In genomic region chr4:28814476-28814815, GRCm38 (mm10) we compare ENCODE assay signal across 8 mouse cellular contexts. TPM values are rescaled to one million over a fixed set of nuclear protein-coding genes. Genes with fewer than 3 reads are reported as not detected.
DNase-seq lines count a peak whose midpoint lies in the region; ATAC-seq and TF ChIP-seq lines count a peak whose summit lies in the region.

No protein-coding gene starts in this region.

- no peak for TF ChIP-seq CTCF in C2C12 (IDR thresholded peaks at IDR 0.05; ENCODE audit: control insufficient read depth, insufficient read depth, insufficient read length)

- no peaks in the 10 kb centered on the region for H3K4me1 ChIP-seq in heart, embryonic 11.5 days (ENCODE audit: control insufficient read depth, insufficient read depth, low read length)
- H3K4me1 ChIP-seq in forebrain, embryonic 14.5 days (ENCODE audit: control insufficient read depth, insufficient read depth, low read length) = no peaks in the 10 kb centered on the region
- H3K4me1 ChIP-seq in liver, embryonic 13.5 days (replicated peaks) = peaks cover 9% of the 10 kb centered on the region

- WGBS in heart, embryonic 11.5 days (ENCODE audit: insufficient replicate concordance) = 1% methylated on average over 8 of the region's 8 CpGs
- 0% methylated on average over 8 of the region's 8 CpGs for WGBS in forebrain, embryonic 14.5 days
- 3% methylated on average over 8 of the region's 8 CpGs for WGBS in liver, embryonic 13.5 days (ENCODE audit: insufficient replicate concordance)

- peak overlapping the region; percentile 64 for H3K4me2 ChIP-seq in heart, embryonic 11.5 days
- H3K4me2 ChIP-seq in forebrain, embryonic 14.5 days (ENCODE audit: low read length) = peak overlapping the region; percentile 73
- H3K4me2 ChIP-seq in liver, embryonic 13.5 days = peak overlapping the region; percentile 84

- no peak for DNase-seq in heart, adult 18-20 months
- peak; percentile 53 for DNase-seq in forebrain, embryonic 14.5 days (ENCODE audit: low spot score)
- no peak for DNase-seq in liver, embryonic 13.5 days
- DNase-seq in B cell, adult 2 months = no peak
- DNase-seq in urinary bladder, postnatal 14 days (ENCODE audit: low spot score) = no peak
- DNase-seq in right cerebral cortex, postnatal 36 days (ENCODE audit: low spot score in 2 of 2) = no peak

- no peak for ATAC-seq in heart, embryonic 11.5 days (replicated peaks; ENCODE audit: insufficient number of reproducible peaks, low FRiP score, low TSS enrichment)
- ATAC-seq in forebrain, embryonic 14.5 days = no peak
- no peak for ATAC-seq in liver, embryonic 13.5 days (ENCODE audit: low read depth)

- H3K79me2 ChIP-seq in C2C12 (ENCODE audit: control insufficient read depth, insufficient read depth) = no peaks in the 10 kb centered on the region

- peak overlapping the region; percentile 91 for H3K27ac ChIP-seq in heart, embryonic 11.5 days (ENCODE audit: low read depth, low read length)
- peak overlapping the region; percentile 97 for H3K27ac ChIP-seq in forebrain, embryonic 14.5 days (ENCODE audit: low read depth, low read length)
- no peak overlapping the region for H3K27ac ChIP-seq in liver, embryonic 13.5 days

- peak overlapping the region; percentile 93 for H3K9ac ChIP-seq in heart, embryonic 11.5 days (ENCODE audit: low read depth, low read length)
- H3K9ac ChIP-seq in forebrain, embryonic 14.5 days (ENCODE audit: low read length) = peak overlapping the region; percentile 82
- H3K9ac ChIP-seq in liver, embryonic 13.5 days = 0 out of 2 replicates have a peak overlapping the region, but pooled peaks have one; percentile 63

- no peaks in the 10 kb centered on the region for H3K36me3 ChIP-seq in heart, embryonic 11.5 days (ENCODE audit: control insufficient read depth, insufficient read depth, low read length)
- no peaks in the 10 kb centered on the region for H3K36me3 ChIP-seq in C2C12 (ENCODE audit: control insufficient read depth, insufficient read depth)
- no peaks in the 10 kb centered on the region for H3K36me3 ChIP-seq in forebrain, embryonic 14.5 days (ENCODE audit: control insufficient read depth, insufficient read depth, low read length)
- no peaks in the 10 kb centered on the region for H3K36me3 ChIP-seq in liver, embryonic 13.5 days

- no peaks in the 10 kb centered on the region for H3K27me3 ChIP-seq in heart, embryonic 11.5 days (ENCODE audit: control insufficient read depth, insufficient read depth, low read length)
- no peaks in the 10 kb centered on the region for H3K27me3 ChIP-seq in C2C12 (ENCODE audit: control insufficient read depth, insufficient read depth, insufficient read length)
- no peaks in the 10 kb centered on the region for H3K27me3 ChIP-seq in forebrain, embryonic 14.5 days (replicated peaks; ENCODE audit: control insufficient read depth, insufficient read depth, low read length)
- H3K27me3 ChIP-seq in liver, embryonic 13.5 days = peaks cover 49% of the 10 kb centered on the region

- H3K79me3 ChIP-seq in C2C12 (ENCODE audit: low read depth) = no peaks in the 10 kb centered on the region

- H3K4me3 ChIP-seq in heart, embryonic 11.5 days (ENCODE audit: low read depth, low read length) = peak overlapping the region; percentile 78
- peak overlapping the region; percentile 32 for H3K4me3 ChIP-seq in C2C12 (ENCODE audit: insufficient read depth, poor library complexity, severe bottlenecking)
- peak overlapping the region; percentile 82 for H3K4me3 ChIP-seq in forebrain, embryonic 14.5 days (ENCODE audit: low read depth, low read length)
- peak overlapping the region; percentile 63 for H3K4me3 ChIP-seq in liver, embryonic 13.5 days (replicated peaks)

- H3K9me3 ChIP-seq in heart, embryonic 11.5 days (replicated peaks; ENCODE audit: control insufficient read depth, low read length) = no peaks in the 10 kb centered on the region
- no peaks in the 10 kb centered on the region for H3K9me3 ChIP-seq in forebrain, embryonic 14.5 days (replicated peaks; ENCODE audit: control insufficient read depth, low read length)
- H3K9me3 ChIP-seq in liver, embryonic 13.5 days (replicated peaks) = no peaks in the 10 kb centered on the region

- H3ac ChIP-seq in C2C12 (ENCODE audit: control insufficient read depth, insufficient read length, low read depth) = peak overlapping the region; percentile 4

TF ChIP-seq in C2C12, 6 proteins besides CTCF, POLR2A, EP300 and RAD21:
- TF ChIP-seq MAX (IDR thresholded peaks at IDR 0.05) = no peak
- no peak for TF ChIP-seq MYOG (IDR thresholded peaks at IDR 0.05; ENCODE audit: control insufficient read depth, extremely low read depth, insufficient read length)
- no peak for TF ChIP-seq USF1 (IDR thresholded peaks at IDR 0.05; ENCODE audit: low read depth)
TF ChIP-seq in C2C12: peak in this region for 0.

RNA-seq across cellular contexts. Expression of gene Epha7, which starts 1.5 kb away (rescaled TPM):
- polyA plus RNA-seq in heart, embryonic 11.5 days (2014; fragmentation: Nextera tagmentation; extraction: Ambion mirVana) = 46.9 and 52.5 TPM in 2 replicates
- total RNA-seq in heart, adult 18-20 months (2021) = 1 to 10 TPM; 6.8 to 8.6 TPM
- polyA plus RNA-seq in C2C12 (2012; fragmentation: generic; extraction: Trizol) = 1.8 TPM
- polyA plus RNA-seq in forebrain, embryonic 14.5 days (2014; fragmentation: Nextera tagmentation; extraction: Ambion mirVana) = 26.4 and 43.8 TPM in 2 replicates
- 2.2 and 3.0 TPM in 2 replicates for polyA plus RNA-seq in liver, embryonic 13.5 days (2015; fragmentation: Nextera tagmentation; extraction: Ambion mirVana)

Comparison
In these comparisons a context has a peak if more than half of its experiments do, and no peak if none do; other contexts are left out.
1. H3K4me3 ChIP-seq: peak in every context shown above with its lines; median percentile 82 in forebrain, embryonic 14.5 days; 78 in heart, embryonic 11.5 days; 63 in liver, embryonic 13.5 days; 32 in C2C12.